Mouse (Mus musculus): ENCODE results near the gene Slc29a1.
A peak's percentile ranks its signal among the peaks of the same experiment; 100 is the strongest.

Gene Slc29a1

GRCm38 (mm10) chr17:45590410-45590809, 9.0 kb downstream of the Slc29a1 start:
- no peak for DNase-seq (ENCODE audit: extremely low spot score, low spot score)

DNA sequence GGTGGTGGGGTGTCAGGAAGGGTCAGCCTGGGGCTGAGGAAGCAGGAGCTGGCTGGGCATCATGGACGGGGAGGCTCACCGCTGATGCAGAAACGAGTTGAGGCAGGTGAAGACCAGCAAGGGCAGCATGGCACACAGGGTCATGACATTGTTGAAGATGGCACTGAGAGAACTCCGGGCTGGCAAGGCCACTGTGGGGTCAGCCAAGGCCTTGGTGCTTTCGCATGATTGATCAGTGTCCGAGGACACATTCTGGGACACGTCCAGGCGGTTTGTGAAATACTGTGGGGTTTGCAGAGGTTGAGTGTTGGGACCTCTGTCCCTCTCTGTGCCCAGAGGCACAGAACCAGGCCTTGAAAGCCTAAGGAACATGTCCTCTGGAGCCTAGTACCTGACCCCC, 9.6 kb downstream of the Slc29a1 start:
- no peak for DNase-seq (ENCODE audit: extremely low spot score, low spot score)

DNA sequence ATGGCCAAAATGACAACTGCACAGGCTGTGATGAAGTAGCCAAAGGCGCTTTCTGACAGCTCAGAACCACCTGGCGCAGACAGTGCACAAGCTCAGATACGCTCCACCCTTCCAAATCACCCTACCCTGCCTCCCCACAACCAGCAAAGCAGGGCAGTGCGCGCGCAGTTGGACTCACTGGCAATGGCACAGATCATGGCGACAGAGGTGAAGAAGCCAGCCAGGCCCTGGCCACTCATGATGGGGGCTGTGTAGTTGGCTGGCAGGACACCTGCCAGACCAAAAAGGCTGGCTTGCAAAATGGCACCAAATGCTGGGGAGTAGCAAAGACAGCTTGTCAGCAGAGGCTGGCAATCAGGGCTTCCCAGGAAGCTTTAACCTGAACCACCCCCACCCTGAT, 10.2 kb downstream of the Slc29a1 start:
- DNase-seq (ENCODE audit: extremely low spot score, low spot score): no peak

- no peak for DNase-seq (ENCODE audit: extremely low spot score, low spot score)
These were observed 11.0 kb downstream of the Slc29a1 start for GRCm38 (mm10) chr17:45588370-45588769.

DNA sequence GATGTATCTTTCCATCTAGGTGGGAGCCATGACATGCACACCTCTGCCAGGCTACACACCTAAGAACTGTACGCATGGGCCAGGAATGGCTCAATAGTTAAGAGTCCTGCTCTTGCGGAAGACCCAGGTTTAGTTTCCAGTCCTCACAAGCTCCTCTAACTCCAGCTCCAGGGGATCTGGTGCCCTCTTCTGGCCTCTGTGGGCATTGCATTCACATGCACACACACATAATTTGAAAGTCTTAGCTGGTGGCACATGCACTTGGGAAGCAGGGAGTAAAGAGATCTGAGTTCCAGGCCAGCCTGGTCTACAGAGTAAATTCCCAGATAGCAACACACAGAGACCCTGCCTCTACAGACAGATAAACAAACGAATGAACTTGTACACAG, 13.0 kb downstream of the Slc29a1 start:
- no peak for DNase-seq (ENCODE audit: extremely low spot score, low spot score)

- no peak for DNase-seq (ENCODE audit: extremely low spot score, low spot score)
These were observed 13.5 kb downstream of the Slc29a1 start for GRCm38 (mm10) chr17:45585725-45586448.

- peak; percentile 86 for DNase-seq (ENCODE audit: extremely low spot score, low spot score)
These were observed 14.3 kb downstream of the Slc29a1 start for GRCm38 (mm10) chr17:45584939-45585678.

DNA sequence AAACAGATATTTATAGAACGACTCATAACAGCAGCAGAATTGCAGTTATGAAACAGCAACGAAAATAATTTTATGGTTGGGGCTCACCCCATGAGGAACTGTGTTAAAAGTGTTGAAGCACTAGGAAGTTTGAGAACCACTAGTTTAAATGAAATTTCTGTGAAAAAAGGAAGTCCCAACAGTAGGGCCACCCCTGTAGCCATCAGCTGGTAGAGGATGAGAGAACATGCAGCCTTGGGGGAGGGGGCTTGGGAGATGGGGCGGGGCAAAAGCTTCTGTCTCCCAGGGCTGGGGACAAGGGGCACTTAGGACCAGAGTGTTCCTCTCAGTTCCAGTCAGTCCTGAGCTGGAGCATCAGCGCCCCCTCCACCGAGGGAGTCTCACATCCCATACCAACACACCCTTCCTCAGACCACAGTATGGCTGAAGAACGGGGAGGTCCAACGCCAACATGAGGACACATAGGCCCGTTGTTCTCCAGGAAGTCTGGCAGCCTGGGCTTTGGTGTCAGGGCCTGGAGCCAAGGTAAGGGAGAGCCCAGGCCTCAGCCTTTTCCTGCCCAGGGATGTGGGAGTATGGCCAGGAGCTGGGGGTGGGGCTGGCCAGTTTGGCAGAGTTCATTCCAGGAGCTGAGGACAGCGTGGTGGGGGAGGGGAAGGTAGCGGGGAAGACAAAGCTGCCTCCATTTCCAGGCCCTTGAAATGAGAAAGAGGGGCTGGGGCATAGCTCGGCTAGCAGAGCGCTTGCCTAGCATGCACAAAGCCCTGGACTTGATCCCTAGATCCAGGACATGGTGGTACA, 15.1 kb downstream of the Slc29a1 start:
- DNase-seq (ENCODE audit: extremely low spot score, low spot score): no peak

DNA sequence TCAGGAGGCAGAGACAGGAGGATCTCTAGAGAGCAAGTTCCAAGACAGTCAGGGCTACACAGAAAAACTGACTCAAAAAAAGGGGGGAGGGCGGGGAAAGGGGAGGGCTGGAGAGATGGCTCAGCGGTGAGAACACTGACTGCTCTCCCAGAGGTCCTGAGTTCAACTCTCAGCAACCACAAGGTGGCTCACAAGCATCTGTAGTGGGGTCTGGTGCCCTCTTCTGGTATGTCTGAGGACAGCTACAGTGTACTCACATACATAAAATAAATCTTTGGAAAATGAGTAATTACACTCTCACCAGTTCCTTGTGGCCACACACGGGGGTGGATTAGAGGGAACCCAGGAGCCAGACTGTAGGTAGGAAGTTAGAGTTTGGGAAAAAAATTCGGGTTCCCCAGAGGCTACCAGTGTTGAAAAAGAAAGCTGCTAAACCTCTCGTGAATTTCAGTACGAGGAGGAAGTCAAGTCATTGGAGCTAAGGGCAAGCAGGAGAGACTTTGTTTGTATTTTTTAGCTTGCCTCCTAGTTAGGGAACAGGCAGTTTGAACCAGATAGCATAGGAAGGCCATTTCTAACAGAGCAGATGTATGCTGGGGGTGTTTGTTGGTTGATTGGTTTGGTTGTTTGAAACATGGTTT, 16.6 kb downstream of the Slc29a1 start:
- DNase-seq (ENCODE audit: extremely low spot score, low spot score): no peak

DNA sequence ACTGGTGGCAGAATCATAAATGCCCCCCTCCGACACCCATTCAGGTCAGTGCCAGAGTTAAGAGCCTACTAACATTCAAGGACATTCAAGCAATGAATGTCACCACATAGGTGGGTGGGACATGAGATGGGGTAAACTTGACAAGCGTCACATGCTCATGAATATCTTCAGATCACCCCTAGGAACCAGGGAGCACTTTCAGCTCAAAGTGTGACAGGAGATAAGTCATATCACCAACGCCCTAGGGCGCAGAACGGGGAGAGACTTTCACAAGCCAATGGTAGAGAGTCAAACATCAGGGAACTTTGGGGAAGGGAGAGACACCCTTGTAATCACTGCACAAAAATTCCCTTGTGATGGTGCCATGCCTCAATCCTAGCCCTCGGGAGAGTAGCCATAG, 17.2 kb downstream of the Slc29a1 start:
- no peak for DNase-seq (ENCODE audit: extremely low spot score, low spot score)

DNA sequence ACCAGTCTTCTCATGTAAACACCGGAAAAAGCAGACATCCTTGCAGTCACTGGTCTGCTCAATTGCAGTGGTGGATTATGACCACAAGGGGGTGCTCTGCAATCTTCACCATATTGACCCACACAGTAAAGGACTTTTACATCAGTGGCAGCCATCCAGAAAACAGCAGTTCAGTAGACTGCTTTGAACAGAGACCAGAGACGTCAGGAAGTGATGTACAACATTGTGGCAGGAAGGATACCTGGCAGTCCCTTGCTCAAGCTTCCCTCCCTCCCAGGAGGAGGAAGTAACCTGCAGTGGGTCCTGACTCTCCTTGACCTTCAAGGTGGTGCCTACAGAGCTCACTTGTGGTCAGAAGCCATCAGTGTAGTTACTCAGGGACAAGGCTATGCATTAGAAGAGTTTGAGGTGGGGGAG, 17.8 kb downstream of the Slc29a1 start:
- peak; percentile 69 for DNase-seq (ENCODE audit: extremely low spot score, low spot score)

DNA sequence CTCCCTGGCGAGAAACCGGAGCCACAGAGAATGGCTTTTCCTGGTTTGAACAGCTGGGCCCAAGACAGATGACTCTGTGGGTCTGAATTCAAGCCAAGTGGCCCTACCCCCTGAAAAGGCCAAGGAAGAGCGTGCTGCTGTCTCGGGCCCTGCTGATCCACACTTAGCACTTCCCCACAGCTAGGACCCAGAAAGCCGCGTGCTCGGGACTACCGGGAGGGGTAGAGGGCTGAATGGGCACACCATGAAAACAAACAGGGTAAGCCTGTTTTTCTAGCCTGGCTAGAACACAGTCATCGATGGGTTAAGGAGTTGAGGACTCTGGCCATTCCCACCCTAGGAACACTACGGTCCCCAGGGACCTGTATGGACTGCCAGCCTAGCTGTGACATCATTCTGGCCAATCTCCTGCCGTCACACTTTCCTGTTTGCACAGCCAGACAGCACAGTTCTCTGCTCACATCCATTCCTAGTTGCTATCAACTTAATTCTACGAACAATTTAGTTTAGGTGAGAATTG, 18.4 kb downstream of the Slc29a1 start:
- no peak for DNase-seq (ENCODE audit: extremely low spot score, low spot score)

GRCm38 (mm10) chr17:45579554-45579953, 19.9 kb downstream of the Slc29a1 start:
- no peak for DNase-seq (ENCODE audit: extremely low spot score, low spot score)

DNA sequence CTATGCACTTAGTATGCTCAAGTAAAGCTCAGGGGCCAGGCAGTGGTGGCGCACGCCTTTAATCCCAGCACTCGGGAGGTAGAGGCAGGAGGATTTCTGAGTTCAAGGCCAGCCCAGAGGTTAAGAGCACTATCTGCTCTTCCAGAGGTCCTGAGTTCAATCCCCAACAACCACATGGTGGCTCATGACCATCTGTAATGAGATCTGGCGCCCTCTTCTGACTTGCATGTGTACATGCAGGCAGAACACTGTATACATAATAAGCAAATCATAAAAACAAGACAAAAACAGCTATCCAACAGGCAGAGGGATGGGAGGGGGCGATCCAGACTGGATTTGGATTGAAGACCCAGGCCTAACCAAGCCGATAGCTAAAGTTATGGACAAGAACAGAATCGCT, 20.6 kb downstream of the Slc29a1 start:
- no peak for DNase-seq (ENCODE audit: extremely low spot score, low spot score)

DNA sequence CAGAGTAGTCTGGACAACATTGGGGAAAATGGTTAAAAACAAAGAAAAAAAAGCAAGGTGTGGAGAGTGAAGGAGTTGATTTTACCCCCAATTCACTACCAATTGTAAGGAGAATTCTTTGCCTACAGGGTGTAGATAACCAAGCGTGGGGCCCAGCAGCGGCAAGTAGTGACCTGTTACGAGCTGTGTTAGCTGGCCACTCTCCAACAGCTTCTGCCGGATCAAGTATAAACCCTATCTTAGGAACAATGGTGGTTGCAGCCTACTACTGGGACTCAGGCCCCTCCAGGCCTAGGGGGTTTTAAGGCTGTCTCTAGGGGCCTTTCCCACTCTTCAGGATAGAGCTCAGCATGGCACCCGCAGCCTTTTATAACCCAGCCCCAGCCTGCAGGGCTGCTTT, 21.2 kb downstream of the Slc29a1 start:
- DNase-seq (ENCODE audit: extremely low spot score, low spot score): no peak

- no peak for DNase-seq (ENCODE audit: extremely low spot score, low spot score)
These were observed 24.1 kb downstream of the Slc29a1 start for GRCm38 (mm10) chr17:45575123-45575897.

DNA sequence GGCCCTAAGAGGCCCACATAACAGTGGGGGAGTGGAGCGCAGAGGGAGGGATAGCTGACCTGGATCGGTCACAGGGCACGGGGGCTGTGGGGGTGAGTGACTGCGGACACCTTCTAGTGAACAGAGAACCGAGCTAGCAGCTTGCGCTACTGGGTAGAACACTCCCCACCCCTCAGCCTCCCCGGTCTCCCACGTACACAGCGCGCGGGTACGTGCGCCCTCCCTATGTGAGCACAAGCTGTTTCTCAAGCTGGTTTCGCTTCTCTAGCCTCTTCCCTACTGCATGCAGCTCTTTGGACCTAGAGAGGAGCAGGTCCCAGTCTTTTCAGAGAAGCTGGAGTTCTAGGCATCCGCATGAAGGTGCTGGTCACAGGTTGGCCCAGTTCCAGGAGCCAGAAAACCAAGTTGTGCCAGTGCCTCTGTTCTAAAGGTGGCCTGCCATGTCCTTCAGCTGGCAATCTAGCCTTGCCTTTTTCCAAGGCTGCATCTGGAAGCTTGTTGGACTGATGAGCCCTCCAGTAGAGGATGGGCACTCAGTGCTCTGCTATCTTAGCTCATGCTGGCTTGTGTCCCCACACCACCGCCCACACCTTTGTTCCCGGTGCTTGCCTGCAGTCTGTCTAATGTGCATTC, 25.2 kb downstream of the Slc29a1 start:
- DNase-seq (ENCODE audit: extremely low spot score, low spot score): peak; percentile 74

- peak; percentile 97 for DNase-seq (ENCODE audit: extremely low spot score, low spot score)
These were observed 25.7 kb downstream of the Slc29a1 start for GRCm38 (mm10) chr17:45573780-45574123.

DNA sequence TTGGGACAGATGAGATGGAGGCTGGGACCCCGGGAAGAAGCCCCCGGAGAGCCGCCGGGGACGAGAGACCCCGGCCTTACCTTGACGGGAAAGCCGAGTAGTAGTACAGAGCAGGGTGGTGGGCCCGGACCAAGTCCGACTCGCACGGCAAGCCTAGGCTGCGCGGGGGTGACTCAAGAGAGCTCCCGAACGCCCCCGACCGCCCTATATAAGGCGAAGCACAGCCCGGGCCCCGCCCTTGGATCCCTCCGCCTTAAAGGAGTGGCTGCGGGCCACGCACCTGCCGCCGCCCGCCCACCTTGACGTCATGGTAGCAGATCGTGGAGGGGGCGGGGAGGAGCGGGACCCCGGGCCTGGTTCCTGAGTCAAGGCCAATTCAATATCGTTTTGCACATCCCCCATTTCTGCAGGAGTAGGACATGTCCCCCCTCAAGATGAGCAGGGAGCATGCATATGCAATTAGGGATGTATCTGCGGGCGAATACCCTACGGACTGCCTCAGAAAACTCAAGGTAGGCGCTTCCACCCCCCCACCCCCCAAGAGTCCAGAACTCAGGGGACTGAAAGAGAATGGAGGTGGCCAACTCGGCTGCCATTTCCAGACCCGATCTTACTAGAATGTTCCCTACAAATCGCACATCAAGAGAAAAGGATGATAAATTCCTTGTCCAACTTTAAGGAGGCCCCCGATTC, 26.2 kb downstream of the Slc29a1 start, which contains the start of gene Hsp90ab1:
Gene Hsp90ab1 (minus strand): TSS at position 185 of the 693 bp plus-strand sequence.
- DNase-seq (ENCODE audit: extremely low spot score, low spot score): peak; percentile 100
